Mouse (Mus musculus): ENCODE results near the gene Phf14.

GRCm38 (mm10) chr6:12117819-12118570 is 210.4 kb downstream of the Phf14 start:
- TF ChIP-seq CTCF (IDR thresholded peaks at IDR 0.05; ENCODE audit: low read depth), result no peak
- no peak for TF ChIP-seq EP300 (IDR thresholded peaks at IDR 0.05; ENCODE audit: low read depth)

All from liver, postnatal 0 days (tissue).